Mouse (Mus musculus) forebrain, embryonic 10.5 days (tissue): ENCODE results near the gene Mok. TPM values are rescaled to one million over a fixed set of nuclear protein-coding genes. Genes with fewer than 3 reads are reported as not detected.
"Not testable (repeated sequence)": the region's sequence is repeated elsewhere in the genome, so short reads cannot be mapped to it uniquely, and the experiment has no call there.

Experiments
- DNase-seq: peaks from one replicate; pipeline ENCODE4 v3.0.0-alpha.2; 2017; ENCODE audit warnings: low spot score; ENCODE audit errors: extremely low spot score
- H3K27ac ChIP-seq: fragments of 300-500 bp; sonication (generic); 2 replicates; pipeline ENCODE4 v1.5.1; 2016; ENCODE audit warnings: mild to moderate bottlenecking
- H3K27me3 ChIP-seq: fragments of 300-500 bp; sonication (generic); 2 replicates; pipeline ENCODE4 v1.6.1; 2016; ENCODE audit warnings: mild to moderate bottlenecking; ENCODE audit not compliant: poor library complexity, severe bottlenecking
- H3K36me3 ChIP-seq: fragments of 300-500 bp; sonication (generic); replicated peaks from 2 replicates; pipeline ENCODE4 v1.6.1; 2016; ENCODE audit warnings: mild to moderate bottlenecking, moderate library complexity
- H3K4me1 ChIP-seq: fragments of 300-500 bp; sonication (generic); 2 replicates; pipeline ENCODE4 v1.6.1; 2016
- H3K4me3 ChIP-seq: fragments of 300-500 bp; sonication (generic); 2 replicates; pipeline ENCODE4 v1.5.1; 2016; ENCODE audit warnings: mild to moderate bottlenecking, moderate library complexity
- H3K9me3 ChIP-seq: fragments of 300-500 bp; sonication (generic); 2 replicates; pipeline ENCODE4 v1.6.1; 2016; ENCODE audit warnings: mild to moderate bottlenecking, moderate library complexity
- WGBS: fragments of 180-500 bp; shearing (Covaris S2); methylation state at CpG from one replicate; pipeline ENCODE4 v1.1.7; 2016; 5-methylcytosine and 5-hydroxymethylcytosine counted together
- polyA plus RNA-seq: library from polyadenylated mRNA; unstranded; fragments of >200 nt; fragmentation: Nextera tagmentation; extraction: Ambion mirVana; gene quantifications from 2 replicates; pipeline ENCODE4 v1.2.1, GENCODE M21; 2016

The Mok gene
- polyA plus RNA-seq, 1 experiment from 2014 or later: 11.7 TPM

DNA sequence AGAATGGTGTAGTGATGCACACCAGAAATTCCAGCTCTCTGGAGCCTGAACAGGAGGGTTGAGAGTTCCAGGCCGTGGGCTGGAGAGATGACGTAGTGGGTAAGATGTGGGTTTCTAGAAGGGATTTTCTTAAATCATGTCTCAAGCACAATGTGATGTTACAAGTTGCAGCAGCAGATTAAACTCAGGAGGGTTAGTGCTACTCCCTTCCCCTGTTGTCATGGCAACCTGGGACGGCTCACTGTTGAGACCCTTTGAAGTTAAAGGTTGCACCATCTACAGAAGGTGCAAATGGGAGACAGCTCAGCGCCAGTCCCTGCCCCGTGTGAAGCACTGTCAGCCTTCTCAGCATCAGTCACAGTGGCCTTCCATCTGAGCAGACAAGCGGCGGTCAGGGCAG, 20.5 kb upstream of the Mok start:
- Histone ChIP-seq H3K36me3 (peaks cover 41% of the 10 kb centered on the region), H3K4me3 (no peak overlapping the region), H3K4me1 (peaks cover 31% of the 10 kb centered on the region), H3K9me3 (no peaks in the 10 kb centered on the region), H3K27me3 (no peaks in the 10 kb centered on the region), H3K27ac (no peak overlapping the region)
- no peak for DNase-seq
- 60% methylated on average over 7 of the region's 7 CpGs for WGBS

DNA sequence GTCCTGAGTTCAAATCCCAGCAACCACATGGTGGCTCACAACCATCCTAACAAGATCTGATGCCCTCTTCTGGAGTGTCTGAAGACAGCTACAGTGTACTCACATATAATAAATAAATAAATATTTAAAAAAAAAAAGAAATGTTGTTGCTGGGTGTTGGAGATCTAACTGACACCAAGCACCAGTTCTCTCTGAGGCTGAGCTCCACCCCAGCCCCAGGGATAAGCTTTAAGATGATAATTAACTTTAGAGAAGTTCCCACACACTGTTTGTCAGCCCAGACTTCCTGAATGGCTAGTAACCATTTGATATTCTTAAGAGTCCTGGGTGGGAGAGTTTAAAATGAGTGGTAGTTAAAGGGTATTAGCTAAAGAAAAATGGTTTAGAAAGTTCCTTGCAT, 19.6 kb upstream of the Mok start:
- H3K9me3 ChIP-seq: no peaks in the 10 kb centered on the region
- H3K27me3 ChIP-seq: no peaks in the 10 kb centered on the region
- H3K4me1 ChIP-seq: peaks cover 21% of the 10 kb centered on the region
- no peak for DNase-seq
- no peak overlapping the region for H3K27ac ChIP-seq
- H3K36me3 ChIP-seq: peaks cover 46% of the 10 kb centered on the region
- H3K4me3 ChIP-seq: no peak overlapping the region

DNA sequence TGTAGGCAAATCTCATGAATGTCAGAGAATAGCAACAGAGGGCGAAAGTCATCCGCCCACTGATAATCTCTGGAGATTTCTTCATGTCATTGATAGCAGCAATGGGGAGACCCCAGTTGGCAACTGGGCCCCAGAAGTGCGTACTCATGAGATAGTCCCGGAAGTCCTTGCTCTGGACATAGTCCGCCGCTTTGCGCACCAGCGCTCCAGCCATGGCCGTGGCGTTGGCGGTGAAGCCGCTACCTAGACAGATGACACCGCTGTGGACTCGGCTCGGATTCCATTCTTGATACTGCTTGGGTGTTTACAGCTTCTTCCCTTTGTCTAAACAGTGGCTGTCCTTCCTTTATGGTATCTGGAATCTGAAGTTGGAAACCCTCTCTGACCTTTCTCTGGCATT, 17.9 kb upstream of the Mok start:
- not testable (repeated sequence) for H3K9me3 ChIP-seq, DNase-seq, H3K27ac ChIP-seq, H3K27me3 ChIP-seq, H3K4me3 ChIP-seq
- Histone ChIP-seq H3K36me3 (peaks cover 44% of the 10 kb centered on the region), H3K4me1 (peaks cover 12% of the 10 kb centered on the region)
- WGBS: 96% methylated on average over 15 of the region's 15 CpGs

DNA sequence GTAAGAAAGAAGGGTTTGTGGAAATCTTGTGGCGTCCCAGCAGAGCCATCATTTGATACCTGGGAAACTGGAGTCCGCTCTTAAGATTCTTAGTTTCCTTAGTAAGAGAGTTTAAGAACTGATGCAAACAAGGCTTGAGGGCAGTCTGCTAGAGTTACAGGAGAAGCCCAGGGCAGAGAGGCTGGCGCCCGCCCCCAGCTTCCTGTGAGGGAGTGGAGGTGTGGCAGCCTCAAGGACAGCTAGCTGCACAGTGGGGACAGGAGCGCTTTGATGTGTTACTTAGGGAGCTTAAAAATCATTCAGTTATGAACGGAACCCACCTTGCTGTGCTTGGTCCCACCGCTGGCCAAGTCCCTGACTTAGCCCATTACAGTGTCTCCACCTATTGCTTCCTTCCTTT, 16.5 kb upstream of the Mok start:
- Histone ChIP-seq H3K27me3 (no peaks in the 10 kb centered on the region), H3K4me1 (peaks cover 13% of the 10 kb centered on the region), H3K27ac (no peak overlapping the region), H3K9me3 (no peaks in the 10 kb centered on the region), H3K4me3 (no peak overlapping the region), H3K36me3 (peaks cover 42% of the 10 kb centered on the region)
- WGBS: 85% methylated on average over 7 of the region's 7 CpGs
- no peak for DNase-seq

DNA sequence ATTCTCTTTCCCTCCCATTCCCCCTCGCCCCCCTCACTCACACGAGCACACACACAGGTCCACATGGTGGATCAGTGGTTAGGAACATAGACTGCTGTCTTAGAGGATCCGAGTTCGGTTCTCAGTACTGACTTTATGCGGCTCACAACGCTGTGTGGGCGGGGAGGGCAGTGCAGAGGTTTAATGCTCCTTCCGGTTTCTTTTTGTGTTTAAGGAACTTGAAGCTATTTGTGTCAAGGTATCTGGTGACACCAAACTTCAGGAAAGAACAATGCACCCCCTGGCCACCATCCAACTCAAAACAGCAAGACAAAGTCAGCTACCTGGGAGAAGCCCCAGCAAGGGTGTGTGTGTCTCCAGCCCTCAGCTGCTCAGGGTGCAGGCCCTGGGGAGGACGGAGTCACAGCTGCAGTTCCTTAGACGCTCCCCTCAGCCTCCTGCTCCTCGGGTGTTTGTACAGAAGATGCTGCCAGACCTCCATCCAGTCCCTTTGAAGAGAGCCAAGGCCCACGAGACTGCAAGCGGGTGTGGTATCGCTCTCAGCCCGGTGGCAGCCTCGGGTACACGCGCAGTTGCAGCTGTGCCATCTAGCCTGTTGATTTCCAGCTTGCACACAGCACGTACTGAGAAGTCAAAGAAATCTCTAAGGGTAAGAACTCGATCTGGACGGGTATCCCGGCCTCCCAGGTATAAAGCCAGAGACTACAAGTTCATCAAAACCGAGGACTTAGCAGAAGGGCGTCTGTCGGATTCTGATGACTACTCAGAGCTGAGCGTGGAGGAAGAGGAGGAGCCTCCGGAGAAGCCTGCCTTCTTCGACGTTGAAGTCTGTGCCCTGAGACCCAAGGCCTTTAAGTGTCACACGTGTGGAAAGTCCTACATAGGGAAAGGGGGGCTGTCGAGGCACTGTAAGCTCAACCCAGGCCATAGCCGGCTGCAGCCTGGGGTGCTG, 14.3 kb upstream of the Mok start:
- no peaks in the 10 kb centered on the region for H3K27me3 ChIP-seq
- H3K36me3 ChIP-seq: peaks cover 32% of the 10 kb centered on the region
- no peaks in the 10 kb centered on the region for H3K9me3 ChIP-seq
- no peak overlapping the region for H3K4me3 ChIP-seq
- H3K27ac ChIP-seq: no peak overlapping the region
- DNase-seq: no peak
- H3K4me1 ChIP-seq: peaks cover 23% of the 10 kb centered on the region
- whole genome bisulfite sequencing: 90% methylated on average over 32 of the region's 32 CpGs

DNA sequence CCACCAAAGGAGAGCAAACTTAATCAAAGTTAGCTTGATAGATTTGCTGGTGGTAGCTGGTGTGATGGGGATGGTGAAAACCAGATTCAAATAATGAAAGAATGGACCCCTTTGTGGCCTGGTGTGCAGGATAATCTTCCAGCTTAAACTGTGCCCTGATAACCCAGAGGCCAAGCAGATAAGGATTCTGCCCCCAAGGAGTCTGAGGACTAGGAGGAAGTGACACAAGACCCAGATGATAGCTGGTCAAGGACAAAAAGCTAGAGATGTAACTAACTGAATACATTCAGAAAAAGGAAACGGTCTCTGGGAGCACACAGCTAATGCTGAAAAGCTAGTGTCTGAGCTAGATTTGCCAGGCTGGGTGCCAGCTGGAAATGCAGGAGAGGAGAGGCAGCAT, 11.2 kb upstream of the Mok start:
- Histone ChIP-seq H3K27ac (no peak overlapping the region), H3K9me3 (no peaks in the 10 kb centered on the region), H3K4me3 (no peak overlapping the region), H3K4me1 (peaks cover 28% of the 10 kb centered on the region), H3K27me3 (peaks cover 18% of the 10 kb centered on the region), H3K36me3 (peaks cover 16% of the 10 kb centered on the region)
- DNase-seq: no peak
- 81% methylated on average over 1 of the region's 1 CpGs for WGBS

DNA sequence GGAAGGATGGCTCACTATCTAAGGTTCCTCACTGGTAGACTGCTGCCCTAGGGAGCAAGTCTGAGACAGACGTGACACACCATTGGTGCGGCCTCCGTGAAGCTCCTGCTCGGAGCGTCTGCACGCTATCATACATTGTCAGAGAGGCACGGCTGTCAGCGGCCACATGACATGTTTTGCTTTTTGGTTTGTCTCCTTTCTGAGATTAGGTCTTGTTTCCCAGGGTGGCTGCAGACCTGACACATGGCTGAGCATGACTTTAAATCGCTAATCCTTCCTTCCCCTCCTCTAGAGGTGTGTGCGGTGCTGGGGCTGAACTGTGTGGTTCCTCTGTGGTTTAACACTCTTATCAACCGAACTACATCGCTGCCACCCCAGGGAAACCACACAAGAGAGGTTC, 10.7 kb upstream of the Mok start:
- H3K4me1 ChIP-seq: peaks cover 30% of the 10 kb centered on the region
- DNase-seq: no peak
- no peak overlapping the region for H3K27ac ChIP-seq
- 81% methylated on average over 12 of the region's 12 CpGs for WGBS
- H3K36me3 ChIP-seq: peaks cover 14% of the 10 kb centered on the region
- H3K4me3 ChIP-seq: peak overlapping the region; percentile 90
- H3K27me3 ChIP-seq: peaks cover 23% of the 10 kb centered on the region
- H3K9me3 ChIP-seq: no peaks in the 10 kb centered on the region

DNA sequence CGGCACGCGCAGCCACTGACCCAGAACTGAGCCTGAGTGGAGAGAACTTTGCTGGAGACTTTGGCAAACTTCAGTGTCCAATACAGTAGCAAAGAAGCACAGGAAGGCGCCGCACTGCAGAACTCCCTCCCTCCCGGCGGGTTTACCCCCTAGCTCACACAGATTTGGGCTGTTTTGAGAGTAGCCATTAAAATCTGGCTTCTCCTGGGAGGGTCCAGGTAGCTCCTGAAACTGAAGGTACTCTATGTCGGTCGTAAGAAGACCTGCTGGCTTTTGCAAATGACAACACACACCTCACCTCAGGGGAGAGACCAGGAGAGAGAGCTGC, 10.2 kb upstream of the Mok start:
- H3K36me3 ChIP-seq: peaks cover 9% of the 10 kb centered on the region
- no peak for DNase-seq
- peaks cover 29% of the 10 kb centered on the region for H3K27me3 ChIP-seq
- H3K27ac ChIP-seq: peak overlapping the region; percentile 92
- 21% methylated on average over 9 of the region's 9 CpGs for WGBS
- peaks cover 35% of the 10 kb centered on the region for H3K4me1 ChIP-seq
- H3K4me3 ChIP-seq: peak overlapping the region; percentile 90
- no peaks in the 10 kb centered on the region for H3K9me3 ChIP-seq

DNA sequence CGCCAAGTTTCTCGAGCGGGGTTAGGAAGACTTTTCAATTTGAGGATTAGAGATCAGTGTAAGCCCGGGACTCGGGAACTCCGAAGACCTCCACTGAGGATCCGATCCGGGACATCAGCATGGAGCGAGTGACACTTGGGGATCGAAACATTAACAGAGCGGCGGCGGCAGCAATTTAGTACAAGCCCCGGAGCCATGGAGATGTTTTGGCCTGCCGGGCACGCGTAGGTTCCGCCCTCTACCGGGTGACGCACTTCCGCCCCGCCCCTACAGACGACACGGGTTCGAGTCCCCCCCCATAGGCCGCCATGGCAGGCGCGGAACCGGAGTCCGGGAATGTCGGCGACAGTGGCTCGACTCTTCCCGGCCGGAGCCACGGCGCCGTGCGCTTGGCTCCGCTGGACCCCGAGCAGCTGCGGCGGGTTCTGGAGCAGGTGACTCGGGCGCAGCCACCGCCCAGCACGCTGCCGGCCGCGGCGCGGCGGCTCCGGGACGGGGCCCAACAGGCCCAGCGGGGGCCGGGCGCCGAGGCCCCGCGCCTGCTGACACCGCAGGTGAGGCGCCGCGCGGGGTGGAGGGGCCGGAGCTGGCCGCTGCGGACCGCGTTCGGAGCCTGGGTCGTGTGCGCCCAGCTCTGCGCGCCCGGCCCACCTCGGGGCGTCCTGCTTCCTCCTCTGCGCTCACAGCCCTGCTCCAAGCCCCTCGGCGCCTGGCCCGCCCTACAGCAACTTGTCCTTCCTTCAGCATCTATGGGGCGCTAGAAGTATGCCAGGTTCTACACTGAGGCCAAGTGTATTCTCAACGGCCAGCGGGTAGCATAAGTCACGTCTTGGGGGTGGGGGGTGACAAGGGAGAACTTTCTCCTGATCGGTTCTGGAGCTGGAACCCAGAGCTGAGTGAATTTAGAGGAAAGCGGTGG, 9.5 kb upstream of the Mok start, which contains the start of gene Zfp839:
Gene Zfp839, plus strand, starts transcription at position 244 of the 919 bp plus-strand sequence.
- Histone ChIP-seq H3K36me3 (peaks cover 3% of the 10 kb centered on the region; the same call in 1 of the 2 replicates), H3K27ac (peak within 1 kb of the TSS; percentile 92), H3K27me3 (peaks cover 35% of the 10 kb centered on the region), H3K4me3 (peak within 1 kb of the TSS; percentile 90), H3K9me3 (no peaks in the 10 kb centered on the region), H3K4me1 (peaks cover 41% of the 10 kb centered on the region)
- DNase-seq: peak; percentile 87
- WGBS: under 1% methylated on average over 89 of the region's 89 CpGs

DNA sequence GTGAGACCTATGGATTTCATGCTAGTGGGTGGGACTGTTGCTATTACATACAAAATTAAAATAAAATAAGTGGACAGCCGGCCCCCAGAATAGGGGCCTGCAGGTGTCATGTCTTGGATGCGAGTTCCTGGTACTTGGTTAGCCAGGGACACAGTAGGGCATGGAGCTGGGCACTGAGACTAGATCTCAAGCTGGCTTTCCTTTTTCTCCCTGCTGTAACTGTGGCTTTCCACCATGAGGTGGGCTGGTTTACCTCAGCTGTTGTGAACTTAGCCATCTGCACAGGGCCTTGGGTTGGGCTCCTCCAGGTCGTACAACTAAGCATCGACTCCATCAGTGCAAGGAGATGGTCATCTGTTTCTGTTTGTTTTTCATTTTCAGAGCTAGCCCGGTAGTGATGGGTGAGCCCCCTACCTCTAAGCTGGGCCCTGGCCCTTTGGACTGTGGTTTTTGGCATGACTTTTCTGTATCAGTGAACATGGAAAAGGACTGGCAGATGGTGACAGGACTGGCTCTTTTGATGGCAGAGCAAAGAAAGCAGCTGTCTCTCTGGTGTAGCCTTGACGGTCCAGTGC, 5.5 kb upstream of the Mok start:
- DNase-seq: no peak
- Histone ChIP-seq H3K27me3 (peaks cover 52% of the 10 kb centered on the region), H3K36me3 (no peaks in the 10 kb centered on the region), H3K9me3 (no peaks in the 10 kb centered on the region), H3K27ac (no peak overlapping the region), H3K4me1 (peaks cover 52% of the 10 kb centered on the region), H3K4me3 (peak overlapping the region; percentile 59)
- WGBS: 73% methylated on average over 6 of the region's 6 CpGs

DNA sequence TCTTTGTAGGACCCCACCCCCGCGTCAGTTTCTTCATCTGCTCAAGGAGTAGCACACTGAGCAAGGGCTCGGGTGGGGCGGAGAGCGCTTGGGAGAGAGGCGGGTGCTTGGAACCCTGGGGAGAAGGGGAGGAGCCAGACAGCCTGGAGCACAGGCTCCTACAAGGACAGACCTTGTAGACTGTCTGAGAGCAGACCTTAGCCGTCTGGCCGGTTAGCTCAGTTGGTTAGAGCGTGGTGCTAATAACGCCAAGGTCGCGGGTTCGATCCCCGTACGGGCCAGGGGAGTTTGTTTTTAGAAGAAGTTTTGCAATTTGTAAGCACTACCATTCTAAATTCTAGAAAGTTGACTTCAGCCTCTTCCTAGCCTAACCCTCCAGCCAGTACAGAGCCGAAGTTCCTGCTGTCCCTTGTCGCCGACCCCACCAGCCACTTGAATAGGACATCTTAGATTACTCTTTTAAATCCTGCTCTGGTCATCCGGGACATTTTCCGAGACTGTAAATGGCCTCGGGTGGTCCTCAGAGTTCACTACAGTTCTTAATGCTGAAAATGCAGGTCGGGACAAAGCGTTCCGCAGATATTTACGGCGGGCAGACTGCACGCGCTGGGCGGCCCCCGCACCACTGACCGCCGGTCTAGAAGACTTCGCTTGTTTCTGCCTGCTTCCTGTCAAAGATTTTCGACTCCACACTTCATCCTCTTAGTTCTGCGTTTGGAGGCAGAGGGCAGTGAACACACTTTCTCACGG, 4.6 kb upstream of the Mok start:
- Histone ChIP-seq H3K27me3 (peaks cover 52% of the 10 kb centered on the region), H3K4me3 (peak overlapping the region; percentile 59), H3K27ac (peak overlapping the region; percentile 62), H3K4me1 (peaks cover 45% of the 10 kb centered on the region), H3K36me3 (no peaks in the 10 kb centered on the region), H3K9me3 (no peaks in the 10 kb centered on the region)
- peak; percentile 94 for DNase-seq
- WGBS: under 1% methylated on average over 36 of the region's 36 CpGs
